Comparison of ENCODE assay signal across 11 mouse cellular contexts in genomic region chr11:31362330-31362729, GRCm38 (mm10). TPM values are rescaled to one million over a fixed set of nuclear protein-coding genes. Genes with fewer than 3 reads are reported as not detected.
DNase-seq lines count a peak whose midpoint lies in the region; ATAC-seq and TF ChIP-seq lines count a peak whose summit lies in the region.
"Had no signal": no experiment of that assay in that cellular context is flagged by ENCODE, and none has a peak within 500 bp of the region (broad histone marks: within the 10 kb centered on the region; RNA-seq: fewer than 3 reads in every experiment).

No protein-coding gene starts in this region.

- peak; percentile 37 for DNase-seq in gastrocnemius, adult 2 months
- DNase-seq in gastrocnemius, postnatal 4 days (ENCODE audit: low spot score in 2 of 2), result no peak
- peak; percentile 71 to 75 for DNase-seq in heart, postnatal 10 days
- peak; percentile 53 for DNase-seq in lung, postnatal 36 days
- no peak for DNase-seq in forebrain, embryonic 10.5 days (ENCODE audit: extremely low spot score, low spot score)
- DNase-seq: gastrocnemius, postnatal 14 days had no signal

- no peak overlapping the region for H3K4me2 ChIP-seq in hindbrain, embryonic 12.5 days (replicated peaks)
- H3K4me2 ChIP-seq: neural tube, embryonic 15.5 days had no signal

- H3K4me1 ChIP-seq in megakaryocyte, embryonic 14.5 days, result peaks cover 68% of the 10 kb centered on the region
- H3K4me1 ChIP-seq in hindbrain, embryonic 12.5 days, result no peaks in the 10 kb centered on the region
- no peaks in the 10 kb centered on the region for H3K4me1 ChIP-seq in forebrain, embryonic 10.5 days
- H3K4me1 ChIP-seq: midbrain, embryonic 10.5 days; neural tube, embryonic 15.5 days had no signal

- no peak for TF ChIP-seq CTCF in gastrocnemius, adult 2 months (IDR thresholded peaks at IDR 0.05)

- intact Hi-C loops in gastrocnemius, adult 2 months (cut with DNase I), result no loop called here
- intact Hi-C loops in heart, postnatal 10 days (cut with DNase I), result no loop called here

- H3K9me3 ChIP-seq in megakaryocyte, embryonic 14.5 days, result no peaks in the 10 kb centered on the region
- H3K9me3 ChIP-seq in hindbrain, embryonic 12.5 days (replicated peaks), result no peaks in the 10 kb centered on the region
- H3K9me3 ChIP-seq in forebrain, embryonic 10.5 days, result no peaks in the 10 kb centered on the region
- H3K9me3 ChIP-seq: midbrain, embryonic 10.5 days; neural tube, embryonic 15.5 days had no signal

- WGBS in hindbrain, embryonic 12.5 days, result 74% methylated on average over 3 of the region's 3 CpGs
- 85% methylated on average over 3 of the region's 3 CpGs for WGBS in forebrain, embryonic 10.5 days

- no peak overlapping the region for H3K4me3 ChIP-seq in gastrocnemius, adult 2 months
- peak overlapping the region; percentile 29 for H3K4me3 ChIP-seq in megakaryocyte, embryonic 14.5 days (replicated peaks)
- no peak overlapping the region for H3K4me3 ChIP-seq in hindbrain, embryonic 12.5 days
- H3K4me3 ChIP-seq in forebrain, embryonic 10.5 days, result no peak overlapping the region
- H3K4me3 ChIP-seq: midbrain, embryonic 10.5 days; neural tube, embryonic 15.5 days had no signal

- no peak for ATAC-seq in megakaryocyte, adult 5-6 weeks (ENCODE audit: poor library complexity, severe bottlenecking)
- ATAC-seq in hindbrain, embryonic 12.5 days (ENCODE audit: low FRiP score), result no peak

- no peak overlapping the region for H3K27ac ChIP-seq in gastrocnemius, adult 2 months
- H3K27ac ChIP-seq in hindbrain, embryonic 12.5 days, result no peak overlapping the region
- no peak overlapping the region for H3K27ac ChIP-seq in forebrain, embryonic 10.5 days
- H3K27ac ChIP-seq: midbrain, embryonic 10.5 days; neural tube, embryonic 15.5 days had no signal

- peaks cover 95% of the 10 kb centered on the region for H3K36me3 ChIP-seq in megakaryocyte, embryonic 14.5 days (replicated peaks; ENCODE audit: low read length)
- no peaks in the 10 kb centered on the region for H3K36me3 ChIP-seq in hindbrain, embryonic 12.5 days
- H3K36me3 ChIP-seq in forebrain, embryonic 10.5 days (replicated peaks), result peaks cover 36% of the 10 kb centered on the region
- H3K36me3 ChIP-seq: midbrain, embryonic 10.5 days; neural tube, embryonic 15.5 days had no signal

- H3K27me3 ChIP-seq in megakaryocyte, embryonic 14.5 days (replicated peaks), result no peaks in the 10 kb centered on the region
- H3K27me3 ChIP-seq in hindbrain, embryonic 12.5 days, result 0 out of 2 replicates have a peak, but pooled peaks cover 2% of the 10 kb centered on the region
- peaks cover 2% of the 10 kb centered on the region; the same call in 1 of the 2 replicates for H3K27me3 ChIP-seq in forebrain, embryonic 10.5 days (ENCODE audit: poor library complexity, severe bottlenecking)

- no peak overlapping the region for H3K9ac ChIP-seq in hindbrain, embryonic 12.5 days
- H3K9ac ChIP-seq: neural tube, embryonic 15.5 days had no signal

RNA-seq across cellular contexts. Expression of gene Stc2, which starts 7.5 kb away (rescaled TPM):
- total RNA-seq in gastrocnemius, adult 2 months (2021), result 10 to 100 TPM in 1 of 2 experiments, 1 to 10 TPM in 1; 2.8 to 14.1 TPM
- total RNA-seq in gastrocnemius, postnatal 4 days (2021), result 1 to 10 TPM; 9.3 to 9.5 TPM
- polyA plus RNA-seq in megakaryocyte, embryonic 14.5 days (2012; ENCODE audit: insufficient read depth, low replicate concordance), result 10.8 and 15.5 TPM in 2 replicates
- total RNA-seq in megakaryocyte, adult 5-6 weeks (2015), result not detected in 2 replicates
- total RNA-seq in megakaryocyte, adult 5-6 weeks (2017), result 0.04 and 0.07 TPM in 2 replicates
- 10 to 100 TPM; 15.0 to 18.7 TPM for total RNA-seq in heart, postnatal 10 days (2021)
- 0.77 and 1.0 TPM in 2 replicates for polyA plus RNA-seq in hindbrain, embryonic 12.5 days (2016; fragmentation: Nextera tagmentation; extraction: Ambion mirVana)
- 2.9 and 3.4 TPM in 2 replicates for polyA plus RNA-seq in forebrain, embryonic 10.5 days (2016; fragmentation: Nextera tagmentation; extraction: Ambion mirVana)

Comparison
In these comparisons a context has a peak if more than half of its experiments do, and no peak if none do; other contexts are left out.
1. DNase-seq: peak in gastrocnemius, adult 2 months (single experiment), heart, postnatal 10 days (2 of 2) and lung, postnatal 36 days (single experiment); none in gastrocnemius, postnatal 4 days (0 of 2) and forebrain, embryonic 10.5 days (single experiment).